Mouse (Mus musculus): Measurements from ENCODE around the gene Opcml. TPM values are rescaled to one million over a fixed set of nuclear protein-coding genes. Genes with fewer than 3 reads are reported as not detected.

Opcml gene
- polyA plus RNA-seq, 1 experiment from 2014 or later, result 1.7 TPM

DNA sequence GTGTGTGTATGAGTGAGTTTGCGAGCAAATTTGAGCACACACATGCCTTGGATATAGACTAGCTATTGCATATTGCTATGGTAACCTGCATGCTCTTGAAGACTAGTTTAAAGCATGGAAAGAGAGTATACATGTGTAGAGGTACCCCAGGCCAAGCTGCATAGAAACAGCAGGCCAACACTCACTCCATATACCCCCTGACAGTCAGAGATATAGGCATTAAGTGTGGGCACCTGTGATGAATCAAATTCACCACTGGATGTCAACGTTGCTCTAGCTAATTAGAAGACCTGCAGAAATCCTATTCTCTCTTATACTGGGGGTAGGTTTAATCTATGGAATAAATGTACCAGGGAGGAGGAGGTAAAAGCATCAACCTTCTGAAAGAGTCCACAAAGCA is 547.3 kb downstream of the Opcml start:
- 64% methylated on average over 2 of the region's 2 CpGs for WGBS
- no peak for ATAC-seq (replicated peaks; ENCODE audit: insufficient number of reproducible peaks, insufficient read depth, low FRiP score, low read depth)
- Histone ChIP-seq H3K27me3 (no peaks in the 10 kb centered on the region), H3K27ac (no peak overlapping the region), H3K4me3 (no peak overlapping the region), H3K4me1 (replicated peaks) (peaks cover 9% of the 10 kb centered on the region), H3K9ac (no peak overlapping the region), H3K4me2 (no peak overlapping the region), H3K36me3 (no peaks in the 10 kb centered on the region), H3K9me3 (replicated peaks) (no peaks in the 10 kb centered on the region)

DNA sequence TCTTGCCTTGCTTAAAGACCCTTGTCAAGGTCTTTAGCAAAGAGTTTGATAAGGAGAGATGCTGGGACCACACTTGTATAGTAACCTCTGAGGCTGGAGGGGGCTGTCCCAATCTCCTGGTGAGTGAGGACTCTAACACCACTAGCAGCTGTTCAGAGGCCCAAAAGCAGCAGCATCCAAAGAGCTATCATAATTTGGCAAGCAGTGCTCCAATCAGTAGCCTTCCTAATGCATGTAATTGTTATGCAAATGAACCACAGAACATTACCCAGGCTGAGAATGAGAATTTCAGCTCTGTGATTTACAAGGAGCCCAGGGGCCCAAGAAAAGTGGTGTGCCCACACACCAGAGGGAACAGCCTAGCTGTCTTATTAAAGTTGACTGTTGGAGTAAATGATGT is 564.4 kb downstream of the Opcml start:
- Histone ChIP-seq H3K27ac (no peak overlapping the region), H3K4me1 (replicated peaks) (no peaks in the 10 kb centered on the region), H3K4me2 (no peak overlapping the region), H3K9me3 (replicated peaks) (no peaks in the 10 kb centered on the region), H3K4me3 (no peak overlapping the region), H3K36me3 (no peaks in the 10 kb centered on the region), H3K9ac (no peak overlapping the region), H3K27me3 (no peaks in the 10 kb centered on the region)
- no peak for ATAC-seq (replicated peaks; ENCODE audit: insufficient number of reproducible peaks, insufficient read depth, low FRiP score, low read depth)

DNA sequence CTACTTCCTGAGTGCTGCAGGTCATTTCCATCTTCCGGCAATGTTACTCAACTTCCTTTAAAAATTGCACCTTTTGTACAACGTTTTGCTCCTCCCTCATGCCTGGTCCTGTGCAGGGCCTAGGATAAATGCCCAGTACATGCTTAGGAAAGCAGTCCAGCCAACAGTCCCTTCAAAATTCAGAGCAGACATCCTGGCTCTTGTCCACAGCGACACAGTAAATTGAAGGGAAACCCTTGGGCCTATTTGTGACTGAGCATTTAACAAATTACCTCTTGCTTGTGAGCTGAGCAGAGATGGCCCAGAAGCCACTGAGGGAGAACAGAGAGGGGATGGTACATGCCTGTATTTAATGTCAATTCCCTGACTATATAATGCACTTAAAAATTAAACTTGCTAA is 567.4 kb downstream of the Opcml start:
- WGBS, result 61% methylated on average over 3 of the region's 3 CpGs
- no peaks in the 10 kb centered on the region for H3K9me3 ChIP-seq (replicated peaks)
- no peak overlapping the region for H3K4me3 ChIP-seq
- H3K27me3 ChIP-seq, result no peaks in the 10 kb centered on the region
- no peak overlapping the region for H3K27ac ChIP-seq
- no peak overlapping the region for H3K9ac ChIP-seq
- no peak for ATAC-seq (replicated peaks; ENCODE audit: insufficient number of reproducible peaks, insufficient read depth, low FRiP score, low read depth)
- H3K36me3 ChIP-seq, result no peaks in the 10 kb centered on the region
- H3K4me2 ChIP-seq, result no peak overlapping the region
- H3K4me1 ChIP-seq (replicated peaks), result no peaks in the 10 kb centered on the region

DNA sequence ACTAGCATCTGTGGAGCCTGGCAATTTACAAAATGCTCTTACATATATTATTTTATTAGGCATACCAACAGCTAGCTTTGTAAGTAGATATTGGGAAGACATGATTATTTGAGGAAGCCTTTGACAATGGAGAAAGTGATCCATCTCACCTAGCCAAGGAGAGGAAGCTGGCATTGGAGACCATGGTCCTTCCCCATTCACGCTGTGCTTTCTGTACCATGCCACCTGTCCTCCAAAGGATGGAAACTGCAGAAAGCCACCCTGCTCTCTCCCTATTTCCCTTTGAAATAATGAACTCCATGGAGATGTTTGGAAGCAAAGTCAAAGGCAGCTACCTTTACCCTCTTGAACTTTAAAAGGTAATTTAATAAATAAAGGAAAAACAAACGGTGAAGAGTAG is 570.1 kb downstream of the Opcml start:
- WGBS, result 80% methylated on average over 2 of the region's 2 CpGs
- no peak for ATAC-seq (replicated peaks; ENCODE audit: insufficient number of reproducible peaks, insufficient read depth, low FRiP score, low read depth)
- no peak overlapping the region for H3K27ac ChIP-seq
- no peaks in the 10 kb centered on the region for H3K9me3 ChIP-seq (replicated peaks)
- H3K4me3 ChIP-seq, result no peak overlapping the region
- H3K36me3 ChIP-seq, result no peaks in the 10 kb centered on the region
- no peaks in the 10 kb centered on the region for H3K27me3 ChIP-seq
- H3K9ac ChIP-seq, result no peak overlapping the region
- H3K4me1 ChIP-seq (replicated peaks), result no peaks in the 10 kb centered on the region
- H3K4me2 ChIP-seq, result no peak overlapping the region

DNA sequence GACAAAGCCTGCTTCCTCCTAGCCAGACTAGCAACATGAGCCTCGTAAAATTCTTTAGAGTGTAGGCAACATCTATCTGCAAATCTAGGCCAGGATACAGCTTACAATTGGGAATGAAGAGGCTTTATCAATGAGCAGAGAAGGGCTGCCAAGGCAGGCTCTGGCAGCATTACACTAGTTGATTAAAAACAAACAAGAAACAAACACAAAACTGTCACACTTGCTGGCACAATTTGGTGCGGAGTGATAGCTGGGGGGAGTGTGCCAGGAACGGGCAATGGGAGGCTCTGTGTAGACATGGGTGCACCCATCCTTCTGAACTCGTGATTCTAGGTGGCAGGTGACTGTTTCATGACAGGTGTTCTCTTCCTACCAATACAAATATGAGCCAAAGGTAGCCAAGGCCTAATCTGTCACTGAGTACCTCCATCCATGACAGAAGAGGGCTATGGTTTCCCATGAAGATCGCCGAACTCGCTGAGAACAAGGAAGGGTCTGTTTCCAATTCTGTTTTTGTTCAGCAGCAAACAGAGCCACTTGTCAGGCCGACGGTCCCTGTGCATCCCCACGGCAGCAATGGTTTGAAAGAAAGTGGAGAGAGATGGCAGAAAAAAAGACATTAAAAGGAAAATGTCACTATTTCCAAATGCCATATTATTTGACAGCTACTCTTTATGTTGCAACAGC is 574.0 kb downstream of the Opcml start:
- Histone ChIP-seq H3K4me2 (no peak overlapping the region), H3K4me3 (no peak overlapping the region), H3K4me1 (replicated peaks) (no peaks in the 10 kb centered on the region), H3K9ac (no peak overlapping the region), H3K36me3 (no peaks in the 10 kb centered on the region), H3K9me3 (replicated peaks) (no peaks in the 10 kb centered on the region), H3K27me3 (no peaks in the 10 kb centered on the region), H3K27ac (no peak overlapping the region)
- no peak for ATAC-seq (replicated peaks; ENCODE audit: insufficient number of reproducible peaks, insufficient read depth, low FRiP score, low read depth)
- 76% methylated on average over 10 of the region's 10 CpGs for WGBS

DNA sequence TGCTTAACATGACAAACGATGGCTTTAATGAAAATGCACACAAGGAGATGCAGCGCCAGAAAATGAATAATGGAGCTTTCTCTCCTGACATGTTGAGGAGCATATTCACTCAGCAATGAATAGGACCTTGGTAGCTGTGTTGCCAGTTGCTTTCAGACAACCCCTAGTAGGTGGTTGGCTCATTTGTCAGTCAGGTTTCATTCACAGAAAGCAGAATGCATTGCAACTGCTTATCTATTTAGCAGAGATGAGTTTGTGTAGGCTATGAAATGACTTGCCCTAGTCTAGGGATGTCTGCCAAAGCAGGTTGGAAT is 574.5 kb downstream of the Opcml start:
- Histone ChIP-seq H3K36me3 (no peaks in the 10 kb centered on the region), H3K4me2 (no peak overlapping the region), H3K9ac (no peak overlapping the region), H3K9me3 (replicated peaks) (no peaks in the 10 kb centered on the region), H3K27me3 (no peaks in the 10 kb centered on the region), H3K27ac (no peak overlapping the region), H3K4me3 (no peak overlapping the region), H3K4me1 (replicated peaks) (no peaks in the 10 kb centered on the region)
- ATAC-seq (replicated peaks; ENCODE audit: insufficient number of reproducible peaks, insufficient read depth, low FRiP score, low read depth), result no peak
- WGBS, result 80% methylated on average over 2 of the region's 2 CpGs

DNA sequence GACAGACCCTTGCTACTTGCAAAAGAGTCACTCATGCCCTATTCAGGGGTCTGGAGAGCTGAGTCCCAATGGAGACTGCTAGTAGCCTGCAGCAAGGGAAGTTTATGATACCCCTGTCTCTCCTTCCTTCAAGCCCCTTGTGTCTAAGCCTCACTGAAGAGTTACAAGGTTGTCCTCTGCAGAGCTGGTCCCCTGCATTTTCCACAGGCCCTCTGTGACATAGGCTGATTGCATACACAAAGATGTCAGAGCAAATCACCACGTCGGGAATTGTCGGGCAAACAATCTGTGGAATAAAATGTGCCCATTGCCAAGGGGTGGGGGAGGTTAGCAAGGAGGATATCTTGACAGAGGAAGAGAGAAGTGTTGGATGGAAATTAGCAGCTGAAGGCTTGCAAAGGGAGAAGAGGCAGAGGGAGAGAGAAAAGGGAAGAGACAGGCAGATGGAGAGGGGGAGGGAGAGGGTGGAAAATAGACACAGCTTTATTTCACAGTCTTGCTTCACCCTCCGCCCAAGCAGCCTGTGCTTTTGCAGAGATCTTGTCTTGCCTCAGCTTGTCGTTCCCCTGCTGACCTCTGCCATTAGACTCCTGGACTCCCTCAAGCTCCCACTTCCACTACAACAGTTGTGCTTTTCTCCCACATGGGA is 596.1 kb downstream of the Opcml start:
- H3K27ac ChIP-seq, result no peak overlapping the region

DNA sequence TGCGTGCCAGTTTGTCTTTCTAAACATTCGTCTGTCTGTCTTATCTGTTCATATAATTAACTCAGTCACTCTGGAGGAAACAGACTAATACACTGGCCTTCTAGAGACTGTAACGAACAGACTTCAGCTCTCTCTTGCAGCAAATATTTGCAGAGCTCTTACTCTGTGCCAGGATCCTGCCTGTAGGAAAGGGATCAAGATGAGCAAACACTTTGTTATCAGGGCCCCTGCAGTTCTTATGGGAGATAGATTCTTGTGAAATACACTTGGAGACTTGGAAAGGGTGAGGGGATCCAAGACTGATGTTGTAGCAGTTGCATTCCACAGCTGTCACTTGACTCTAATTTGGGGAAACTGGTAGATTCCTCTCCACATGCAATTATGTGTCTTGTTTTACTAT is 604.6 kb downstream of the Opcml start:
- Histone ChIP-seq H3K27me3 (no peaks in the 10 kb centered on the region), H3K4me1 (replicated peaks) (no peaks in the 10 kb centered on the region), H3K27ac (no peak overlapping the region), H3K9me3 (replicated peaks) (no peaks in the 10 kb centered on the region), H3K4me3 (no peak overlapping the region), H3K9ac (no peak overlapping the region), H3K4me2 (no peak overlapping the region), H3K36me3 (no peaks in the 10 kb centered on the region)
- no peak for ATAC-seq (replicated peaks; ENCODE audit: insufficient number of reproducible peaks, insufficient read depth, low FRiP score, low read depth)
- 3% methylated on average over 3 of the region's 3 CpGs for WGBS

More for the DNA sequence above, 596.1 kb downstream of the Opcml start:
- 36% methylated on average over 5 of the region's 5 CpGs for WGBS
- Histone ChIP-seq H3K27me3 (no peaks in the 10 kb centered on the region), H3K4me3 (no peak overlapping the region), H3K4me1 (replicated peaks) (no peaks in the 10 kb centered on the region), H3K9ac (no peak overlapping the region), H3K36me3 (no peaks in the 10 kb centered on the region), H3K9me3 (replicated peaks) (no peaks in the 10 kb centered on the region), H3K4me2 (no peak overlapping the region)
- no peak for ATAC-seq (replicated peaks; ENCODE audit: insufficient number of reproducible peaks, insufficient read depth, low FRiP score, low read depth)

DNA sequence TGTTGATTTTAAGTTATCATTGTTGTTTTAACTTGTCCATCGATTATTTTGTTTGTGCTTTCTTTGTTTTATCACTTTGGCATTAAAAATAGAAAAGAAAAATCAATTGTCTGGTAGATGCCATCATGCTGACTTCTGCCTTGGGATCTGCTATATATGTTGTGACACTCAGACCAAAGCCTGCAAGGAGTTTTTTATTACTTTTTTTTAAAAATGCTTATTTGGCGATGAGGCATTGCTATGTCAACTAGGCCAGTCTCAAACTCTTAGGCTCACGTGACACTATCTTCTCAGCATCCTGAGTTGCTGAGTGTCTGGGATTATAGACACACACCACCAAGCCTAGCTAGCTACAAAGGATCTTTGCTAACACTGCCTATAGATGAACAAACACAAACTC is 605.1 kb downstream of the Opcml start:
- Histone ChIP-seq H3K4me2 (no peak overlapping the region), H3K27ac (no peak overlapping the region), H3K9me3 (replicated peaks) (no peaks in the 10 kb centered on the region), H3K36me3 (no peaks in the 10 kb centered on the region), H3K27me3 (0 out of 2 replicates have a peak, but pooled peaks cover 3% of the 10 kb centered on the region), H3K9ac (no peak overlapping the region), H3K4me1 (replicated peaks) (no peaks in the 10 kb centered on the region), H3K4me3 (no peak overlapping the region)
- ATAC-seq (replicated peaks; ENCODE audit: insufficient number of reproducible peaks, insufficient read depth, low FRiP score, low read depth), result no peak
- 50% methylated on average over 3 of the region's 3 CpGs for WGBS

DNA sequence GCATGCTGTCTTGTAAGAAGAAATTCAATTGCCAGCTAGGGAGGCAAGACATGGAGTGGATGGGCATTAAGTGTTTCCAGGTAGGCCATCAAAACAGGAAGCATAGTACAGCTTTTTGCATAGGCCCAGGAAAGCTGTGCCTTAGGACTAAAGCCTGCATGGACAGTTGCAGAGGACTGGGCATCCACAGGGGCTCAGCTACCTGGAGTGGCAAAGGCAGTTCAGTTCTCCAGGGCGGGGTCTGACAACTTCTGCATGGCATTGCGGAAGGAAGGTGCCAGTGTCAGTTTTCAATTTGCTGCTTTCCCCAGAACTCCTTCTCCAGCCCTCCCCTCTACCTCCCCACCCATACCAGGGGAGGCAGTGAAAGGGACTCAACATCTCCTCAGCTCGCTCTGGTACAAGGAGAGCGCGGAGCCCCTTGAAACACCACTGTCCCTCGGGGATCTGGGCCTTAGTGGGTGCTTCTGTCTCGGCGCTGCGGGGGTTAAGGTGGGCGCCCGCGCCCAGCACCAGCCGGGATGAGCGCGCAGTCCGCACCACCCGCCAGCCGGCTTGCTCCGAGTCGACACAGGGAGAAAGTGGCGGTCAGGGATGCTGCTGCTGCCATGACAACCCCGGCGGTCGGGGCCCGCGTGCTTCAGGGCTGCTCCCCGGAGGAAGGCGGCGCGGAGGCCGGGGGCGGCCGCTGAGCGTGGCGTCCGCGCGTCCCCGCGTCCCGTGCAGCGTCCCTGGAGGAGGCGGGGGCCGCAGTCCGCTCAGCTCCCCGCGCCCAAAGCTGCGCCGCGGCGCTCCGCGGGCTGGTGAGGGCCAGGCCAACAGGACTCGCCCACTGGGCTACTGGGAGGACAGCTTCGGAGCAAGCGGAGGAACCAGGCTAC is 612.4 kb downstream of the Opcml start:
- Histone ChIP-seq H3K9me3 (replicated peaks) (no peaks in the 10 kb centered on the region), H3K27ac (no peak overlapping the region), H3K4me2 (peak overlapping the region; percentile 98), H3K9ac (0 out of 2 replicates have a peak overlapping the region, but pooled peaks have one; percentile 36), H3K4me1 (replicated peaks) (peaks cover 10% of the 10 kb centered on the region), H3K4me3 (peak overlapping the region; percentile 61), H3K27me3 (peaks cover 43% of the 10 kb centered on the region), H3K36me3 (no peaks in the 10 kb centered on the region)
- WGBS, result 2% methylated on average over 41 of the region's 56 CpGs
- peak; percentile 31; the same call in 1 of the 2 replicates for ATAC-seq (replicated peaks; ENCODE audit: insufficient number of reproducible peaks, insufficient read depth, low FRiP score, low read depth)

DNA sequence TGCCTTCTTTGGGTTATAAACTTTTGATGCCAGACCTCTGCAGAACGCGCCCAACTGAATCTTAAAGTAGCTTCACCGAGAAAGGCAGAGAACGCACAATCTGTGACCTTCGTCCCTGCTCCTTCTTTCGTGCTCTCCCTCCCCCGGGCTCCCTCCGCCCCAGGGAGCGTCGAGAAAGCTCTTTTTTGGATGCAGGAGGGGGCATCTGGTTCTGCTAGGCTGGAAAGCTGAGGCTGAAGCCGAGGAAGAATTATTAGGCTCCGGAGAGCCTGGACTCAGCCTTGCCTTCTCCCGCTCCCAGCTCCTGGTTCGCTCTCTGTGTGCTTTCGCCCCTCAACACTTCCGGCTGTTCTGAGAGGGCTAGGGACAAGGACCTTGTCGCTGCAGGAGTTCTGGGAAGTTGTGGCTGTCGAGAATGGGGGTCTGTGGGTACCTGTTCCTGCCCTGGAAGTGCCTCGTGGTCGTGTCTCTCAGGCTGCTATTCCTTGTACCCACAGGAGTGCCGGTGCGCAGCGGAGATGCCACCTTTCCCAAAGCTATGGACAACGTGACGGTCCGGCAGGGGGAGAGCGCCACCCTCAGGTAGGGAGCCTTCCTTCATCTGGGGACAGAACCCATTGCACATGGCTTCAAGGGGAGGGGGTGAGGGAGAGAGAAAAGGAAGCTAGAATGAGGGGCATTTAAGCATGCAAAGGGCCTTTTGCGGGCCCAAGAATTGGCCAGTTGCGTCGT is 613.4 kb downstream of the Opcml start:
- ATAC-seq (replicated peaks; ENCODE audit: insufficient number of reproducible peaks, insufficient read depth, low FRiP score, low read depth), result no peak
- 4% methylated on average over 30 of the region's 30 CpGs for WGBS
- Histone ChIP-seq H3K9ac (peak overlapping the region; percentile 36), H3K4me1 (replicated peaks) (peaks cover 10% of the 10 kb centered on the region), H3K4me3 (peak overlapping the region; percentile 61), H3K9me3 (replicated peaks) (no peaks in the 10 kb centered on the region), H3K27me3 (peaks cover 43% of the 10 kb centered on the region), H3K36me3 (no peaks in the 10 kb centered on the region), H3K4me2 (peak overlapping the region; percentile 98), H3K27ac (no peak overlapping the region)
